Mouse (Mus musculus) ES-Bruce4 (cell line): ENCODE measurements around the gene Cbfa2t3. TPM values are rescaled to one million over a fixed set of nuclear protein-coding genes. Genes with fewer than 3 reads are reported as not detected.

Source experiments
- H3K27ac ChIP-seq: 2 replicates; pipeline ENCODE4 v1.5.1; 2012; ENCODE audit warnings: low read length, inconsistent platforms; ENCODE audit not compliant: insufficient read depth
- H3K27me3 ChIP-seq: 2 replicates; pipeline ENCODE4 v1.6.1; 2012; ENCODE audit warnings: mild to moderate bottlenecking, low read length, inconsistent platforms; ENCODE audit not compliant: control insufficient read depth, poor library complexity, insufficient read depth, severe bottlenecking
- H3K36me3 ChIP-seq: 2 replicates; pipeline ENCODE4 v1.6.1; 2012; ENCODE audit warnings: inconsistent platforms, mild to moderate bottlenecking, low read length, moderate library complexity; ENCODE audit not compliant: control insufficient read depth, poor library complexity, insufficient read depth, severe bottlenecking
- H3K4me1 ChIP-seq: one replicate; pipeline ENCODE4 v1.8.1; 2011; ENCODE audit warnings: low read length; ENCODE audit not compliant: control insufficient read depth, insufficient read depth
- H3K4me3 ChIP-seq: 2 replicates; pipeline ENCODE4 v1.5.1; 2011; ENCODE audit warnings: low read depth, mild to moderate bottlenecking, low read length
- H3K9ac ChIP-seq: 2 replicates; pipeline ENCODE4 v1.6.1; 2012; ENCODE audit warnings: low read depth, mild to moderate bottlenecking, inconsistent platforms; ENCODE audit not compliant: poor library complexity, severe bottlenecking
- H3K9me3 ChIP-seq: replicated peaks from 2 replicates; pipeline ENCODE4 v1.6.1; 2012; ENCODE audit warnings: mild to moderate bottlenecking, low read length, inconsistent platforms; ENCODE audit not compliant: control insufficient read depth, poor library complexity, insufficient read depth, severe bottlenecking
- CTCF ChIP-seq: IDR thresholded peaks from one replicate; pipeline ENCODE4 v1.8.1; 2011; ENCODE audit warnings: low read depth, low read length
- EP300 ChIP-seq: IDR thresholded peaks from 2 replicates; pipeline ENCODE4 v1.6.1; 2011; ENCODE audit warnings: low read depth, low read length; ENCODE audit not compliant: insufficient read depth
- POLR2A ChIP-seq: IDR thresholded peaks from one replicate; pipeline ENCODE4 v1.8.1; 2011; ENCODE audit warnings: low read length; ENCODE audit not compliant: insufficient read depth
- polyA plus RNA-seq: library from polyadenylated mRNA; stranded (reverse); fragments of >200 nt; gene quantifications from 2 replicates; pipeline ENCODE4 v1.2.4, GENCODE M21; 2011; ENCODE audit warnings: low read depth; ENCODE audit not compliant: missing spikeins, insufficient read depth, insufficient read length

Gene Cbfa2t3
- polyA plus RNA-seq, 1 experiment: 0.42 TPM

- no peak overlapping the region for H3K4me3 ChIP-seq
- no peaks in the 10 kb centered on the region for H3K36me3 ChIP-seq
- TF ChIP-seq CTCF (no peak), POLR2A (no peak), EP300 (no peak)
- H3K9ac ChIP-seq: no peak overlapping the region
- H3K27me3 ChIP-seq: no peaks in the 10 kb centered on the region
- H3K27ac ChIP-seq: no peak overlapping the region
- H3K9me3 ChIP-seq: no peaks in the 10 kb centered on the region
- H3K4me1 ChIP-seq: no peaks in the 10 kb centered on the region
Observed at GRCm38 (mm10) chr8:122697181-122697581, 1.7 kb downstream of the Cbfa2t3 start.

GRCm38 (mm10) chr8:122695438-122696042 lies 3.4 kb downstream of the Cbfa2t3 start:
- no peak overlapping the region for H3K27ac ChIP-seq
- no peak overlapping the region for H3K9ac ChIP-seq
- no peaks in the 10 kb centered on the region for H3K36me3 ChIP-seq
- H3K4me1 ChIP-seq: no peaks in the 10 kb centered on the region
- no peak overlapping the region for H3K4me3 ChIP-seq
- no peaks in the 10 kb centered on the region for H3K27me3 ChIP-seq
- TF ChIP-seq POLR2A (no peak), CTCF (no peak), EP300 (no peak)
- no peaks in the 10 kb centered on the region for H3K9me3 ChIP-seq

GRCm38 (mm10) chr8:122692152-122692551 lies 6.8 kb downstream of the Cbfa2t3 start:
- Histone ChIP-seq H3K27me3 (no peaks in the 10 kb centered on the region), H3K27ac (no peak overlapping the region)

GRCm38 (mm10) chr8:122691018-122691417 lies 7.9 kb downstream of the Cbfa2t3 start:
- no peak overlapping the region for H3K9ac ChIP-seq
- H3K4me1 ChIP-seq: no peaks in the 10 kb centered on the region
- no peaks in the 10 kb centered on the region for H3K9me3 ChIP-seq
- no peak overlapping the region for H3K4me3 ChIP-seq
- no peak overlapping the region for H3K27ac ChIP-seq
- TF ChIP-seq POLR2A (no peak), EP300 (no peak), CTCF (no peak)
- H3K27me3 ChIP-seq: no peaks in the 10 kb centered on the region
- H3K36me3 ChIP-seq: no peaks in the 10 kb centered on the region

More at GRCm38 (mm10) chr8:122692152-122692551, 6.8 kb downstream of the Cbfa2t3 start:
- Histone ChIP-seq H3K9me3 (no peaks in the 10 kb centered on the region), H3K4me1 (no peaks in the 10 kb centered on the region), H3K36me3 (no peaks in the 10 kb centered on the region), H3K9ac (no peak overlapping the region), H3K4me3 (no peak overlapping the region)
- TF ChIP-seq EP300 (no peak), POLR2A (no peak), CTCF (no peak)

GRCm38 (mm10) chr8:122689315-122689714 lies 9.6 kb downstream of the Cbfa2t3 start:
- no peak for TF ChIP-seq CTCF

GRCm38 (mm10) chr8:122686879-122687278 lies 12.0 kb downstream of the Cbfa2t3 start:
- no peak overlapping the region for H3K27ac ChIP-seq
- no peak overlapping the region for H3K4me3 ChIP-seq

More at GRCm38 (mm10) chr8:122689315-122689714, 9.6 kb downstream of the Cbfa2t3 start:
- no peaks in the 10 kb centered on the region for H3K4me1 ChIP-seq
- no peak overlapping the region for H3K9ac ChIP-seq
- no peaks in the 10 kb centered on the region for H3K9me3 ChIP-seq
- H3K27me3 ChIP-seq: no peaks in the 10 kb centered on the region
- no peak overlapping the region for H3K27ac ChIP-seq
- no peak overlapping the region for H3K4me3 ChIP-seq
- no peaks in the 10 kb centered on the region for H3K36me3 ChIP-seq

More at GRCm38 (mm10) chr8:122686879-122687278, 12.0 kb downstream of the Cbfa2t3 start:
- Histone ChIP-seq H3K4me1 (no peaks in the 10 kb centered on the region), H3K9ac (no peak overlapping the region), H3K9me3 (no peaks in the 10 kb centered on the region), H3K27me3 (no peaks in the 10 kb centered on the region), H3K36me3 (no peaks in the 10 kb centered on the region)
- no peak for TF ChIP-seq POLR2A
- TF ChIP-seq EP300: no peak
- no peak for TF ChIP-seq CTCF
